Mouse (Mus musculus) hindbrain, postnatal 0 days (tissue): ENCODE results near the gene Col4a1. TPM values are rescaled to one million over a fixed set of nuclear protein-coding genes. Genes with fewer than 3 reads are reported as not detected.

Experiments
- ATAC-seq: fragments of 200-750 bp; cut with Nextera tagmentation; 2 replicates; pipeline ENCODE4 v1.8.0; 2017; ENCODE audit warnings: mild to moderate bottlenecking, moderate TSS enrichment, moderate library complexity
- DNase-seq: peaks from one replicate; pipeline ENCODE4 v3.0.0-alpha.2; 2015; ENCODE audit warnings: low spot score
- H3K27ac ChIP-seq: fragments of 300-500 bp; sonication (generic); 2 replicates; pipeline ENCODE4 v1.5.1; 2014; ENCODE audit warnings: mild to moderate bottlenecking
- H3K27me3 ChIP-seq: fragments of 300-500 bp; sonication (generic); 2 replicates; pipeline ENCODE4 v1.6.1; 2014; ENCODE audit warnings: low read length, mixed read lengths; ENCODE audit not compliant: insufficient read depth
- H3K36me3 ChIP-seq: fragments of 300-500 bp; sonication (generic); 2 replicates; pipeline ENCODE4 v1.6.1; 2014; ENCODE audit warnings: low read length, mixed read lengths; ENCODE audit not compliant: insufficient read depth
- H3K4me1 ChIP-seq: fragments of 300-500 bp; sonication (generic); 2 replicates; pipeline ENCODE4 v1.6.1; 2014; ENCODE audit warnings: antibody characterized with exemption, low read length, mixed read lengths; ENCODE audit not compliant: insufficient read depth
- H3K4me2 ChIP-seq: fragments of 300-500 bp; sonication (generic); 2 replicates; pipeline ENCODE4 v1.6.1; 2014; ENCODE audit warnings: low read depth, mild to moderate bottlenecking, low read length, moderate library complexity, mixed read lengths
- H3K4me3 ChIP-seq: fragments of 300-500 bp; sonication (generic); 2 replicates; pipeline ENCODE4 v1.5.1; 2014; ENCODE audit warnings: low read length
- H3K9ac ChIP-seq: fragments of 300-500 bp; sonication (generic); replicated peaks from 2 replicates; pipeline ENCODE4 v1.6.1; 2014; ENCODE audit warnings: mild to moderate bottlenecking, low read length, moderate library complexity, mixed read lengths
- H3K9me3 ChIP-seq: fragments of 300-500 bp; sonication (generic); 2 replicates; pipeline ENCODE4 v1.6.1; 2016; ENCODE audit warnings: low read length, mixed read lengths
- CTCF ChIP-seq: IDR thresholded peaks from 2 replicates; pipeline ENCODE4 v1.5.1; 2016; ENCODE audit warnings: antibody characterized with exemption, control low read depth, low read depth
- WGBS: fragments of 180-500 bp; shearing (Covaris S2); extraction: QIAGEN DNeasy Blood & Tissue Kit; methylation state at CpG from one replicate; pipeline ENCODE4 v1.1.7; 2014; 5-methylcytosine and 5-hydroxymethylcytosine counted together
- polyA plus RNA-seq: library from polyadenylated mRNA; unstranded; fragments of >200 nt; fragmentation: Nextera tagmentation; extraction: Ambion mirVana; gene quantifications from 2 replicates; pipeline ENCODE4 v1.2.1, GENCODE M21; 2015
- total RNA-seq: library from RNA; depleted of rRNA; stranded (reverse); fragments of >200 nt; gene quantifications from 2 replicates; pipeline ENCODE4 v1.2.3, GENCODE M21; 2014

Gene Col4a1
- total and polyA plus RNA-seq, 2 experiments from 2014 or later = 46.4 to 203 TPM

DNA sequence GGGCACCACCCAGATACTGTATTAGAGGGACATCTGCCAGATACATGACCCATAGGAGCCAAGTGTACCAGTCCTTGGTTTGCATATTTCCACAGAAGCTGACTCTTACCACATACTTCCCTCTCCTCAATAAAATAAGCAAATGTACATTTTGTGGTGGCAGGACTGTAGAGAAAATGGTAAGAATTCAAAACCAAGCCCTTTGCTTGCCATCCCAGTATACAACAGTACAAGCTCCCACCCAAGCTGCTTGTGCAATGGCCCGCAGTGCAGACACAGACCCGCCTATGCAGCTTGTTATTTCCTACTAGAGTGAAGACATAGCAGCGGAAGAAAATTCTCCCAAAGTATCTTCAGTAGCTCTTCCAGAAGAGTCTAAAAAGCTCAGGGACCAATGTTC lies 143.8 kb downstream of the Col4a1 start:
- H3K9me3 ChIP-seq = no peaks in the 10 kb centered on the region
- no peak overlapping the region for H3K4me3 ChIP-seq
- H3K36me3 ChIP-seq = no peaks in the 10 kb centered on the region
- TF ChIP-seq CTCF = no peak
- H3K27ac ChIP-seq = no peak overlapping the region
- ATAC-seq = no peak
- H3K27me3 ChIP-seq = no peaks in the 10 kb centered on the region
- 0 out of 2 replicates have a peak, but pooled peaks cover 7% of the 10 kb centered on the region for H3K4me1 ChIP-seq
- no peak for DNase-seq
- no peak overlapping the region for H3K9ac ChIP-seq
- no peak overlapping the region for H3K4me2 ChIP-seq
- 96% methylated on average over 3 of the region's 3 CpGs for WGBS

GRCm38 (mm10) chr8:11167955-11168354 lies 144.7 kb downstream of the Col4a1 start:
- DNase-seq = no peak
- no peak for TF ChIP-seq CTCF

GRCm38 (mm10) chr8:11165592-11165991 lies 147.0 kb downstream of the Col4a1 start:
- H3K9ac ChIP-seq = no peak overlapping the region
- H3K36me3 ChIP-seq = no peaks in the 10 kb centered on the region
- H3K4me1 ChIP-seq = no peaks in the 10 kb centered on the region
- no peak for DNase-seq
- no peaks in the 10 kb centered on the region for H3K27me3 ChIP-seq
- H3K9me3 ChIP-seq = no peaks in the 10 kb centered on the region
- TF ChIP-seq CTCF = no peak
- H3K27ac ChIP-seq = no peak overlapping the region
- no peak for ATAC-seq
- WGBS = 44% methylated on average over 4 of the region's 4 CpGs
- H3K4me2 ChIP-seq = no peak overlapping the region
- H3K4me3 ChIP-seq = no peak overlapping the region

More at GRCm38 (mm10) chr8:11167955-11168354, 144.7 kb downstream of the Col4a1 start:
- Histone ChIP-seq H3K4me1 (0 out of 2 replicates have a peak, but pooled peaks cover under 1% of the 10 kb centered on the region), H3K4me2 (no peak overlapping the region), H3K9me3 (no peaks in the 10 kb centered on the region), H3K36me3 (no peaks in the 10 kb centered on the region), H3K9ac (no peak overlapping the region), H3K27me3 (no peaks in the 10 kb centered on the region), H3K4me3 (no peak overlapping the region), H3K27ac (no peak overlapping the region)
- 80% methylated on average over 9 of the region's 9 CpGs for WGBS
- no peak for ATAC-seq

- no peaks in the 10 kb centered on the region for H3K36me3 ChIP-seq
- no peak overlapping the region for H3K9ac ChIP-seq
- H3K27ac ChIP-seq = no peak overlapping the region
- ATAC-seq = no peak
- 84% methylated on average over 2 of the region's 2 CpGs for WGBS
- no peaks in the 10 kb centered on the region for H3K9me3 ChIP-seq
- no peaks in the 10 kb centered on the region for H3K27me3 ChIP-seq
- no peak for DNase-seq
- no peaks in the 10 kb centered on the region for H3K4me1 ChIP-seq
- no peak overlapping the region for H3K4me2 ChIP-seq
- no peak for TF ChIP-seq CTCF
- no peak overlapping the region for H3K4me3 ChIP-seq
Observed at GRCm38 (mm10) chr8:11156319-11156692, 156.3 kb downstream of the Col4a1 start.

DNA sequence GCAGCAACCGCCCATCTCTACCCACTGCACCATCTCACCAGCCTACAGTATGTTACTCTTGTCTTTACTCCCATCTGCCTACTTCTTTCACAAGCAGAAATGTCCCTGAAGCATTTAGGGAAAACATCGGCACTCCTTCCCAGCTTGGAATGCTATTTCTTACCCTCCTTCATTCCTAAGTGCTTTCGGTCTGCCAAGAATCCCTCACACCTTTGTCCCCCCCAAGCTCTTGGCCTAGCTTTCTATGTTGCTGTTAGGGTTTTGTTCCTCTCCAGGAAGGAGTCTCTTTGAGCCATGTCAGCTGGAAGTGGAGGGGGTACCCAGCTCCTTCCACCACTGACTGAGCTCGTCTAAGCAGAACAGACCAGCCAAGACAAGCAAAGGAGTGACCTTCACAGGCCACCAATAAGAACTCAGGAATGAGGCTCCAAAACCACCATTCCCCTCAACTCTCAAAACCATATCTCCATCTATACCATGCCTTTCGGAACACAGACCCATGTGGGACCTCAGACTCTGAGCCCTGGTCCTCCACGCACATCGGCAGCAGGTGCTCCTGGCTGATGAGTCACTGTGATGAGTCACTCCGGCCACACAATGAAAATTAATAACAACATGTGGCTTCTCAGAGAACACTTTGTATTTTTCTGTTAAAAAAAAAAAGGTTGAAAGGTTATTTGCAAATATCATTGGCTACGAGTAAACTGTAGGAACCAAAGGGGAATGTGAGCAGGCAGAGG lies 156.9 kb downstream of the Col4a1 start:
- no peak overlapping the region for H3K4me2 ChIP-seq
- DNase-seq (no peak), ATAC-seq (no peak)
- H3K27me3 ChIP-seq = no peaks in the 10 kb centered on the region
- H3K36me3 ChIP-seq = no peaks in the 10 kb centered on the region
- H3K4me1 ChIP-seq = no peaks in the 10 kb centered on the region
- no peak overlapping the region for H3K4me3 ChIP-seq
- no peak for TF ChIP-seq CTCF
- no peak overlapping the region for H3K27ac ChIP-seq
- no peak overlapping the region for H3K9ac ChIP-seq
- H3K9me3 ChIP-seq = no peaks in the 10 kb centered on the region
- WGBS = 89% methylated on average over 9 of the region's 9 CpGs

- Histone ChIP-seq H3K4me3 (no peak overlapping the region), H3K27ac (no peak overlapping the region), H3K9me3 (no peaks in the 10 kb centered on the region), H3K4me1 (no peaks in the 10 kb centered on the region), H3K27me3 (no peaks in the 10 kb centered on the region), H3K4me2 (no peak overlapping the region), H3K9ac (no peak overlapping the region), H3K36me3 (no peaks in the 10 kb centered on the region)
- DNase-seq = no peak
- ATAC-seq = no peak
- TF ChIP-seq CTCF = no peak
- 66% methylated on average over 3 of the region's 3 CpGs for WGBS
Observed at GRCm38 (mm10) chr8:11150268-11150667, 162.4 kb downstream of the Col4a1 start.

DNA sequence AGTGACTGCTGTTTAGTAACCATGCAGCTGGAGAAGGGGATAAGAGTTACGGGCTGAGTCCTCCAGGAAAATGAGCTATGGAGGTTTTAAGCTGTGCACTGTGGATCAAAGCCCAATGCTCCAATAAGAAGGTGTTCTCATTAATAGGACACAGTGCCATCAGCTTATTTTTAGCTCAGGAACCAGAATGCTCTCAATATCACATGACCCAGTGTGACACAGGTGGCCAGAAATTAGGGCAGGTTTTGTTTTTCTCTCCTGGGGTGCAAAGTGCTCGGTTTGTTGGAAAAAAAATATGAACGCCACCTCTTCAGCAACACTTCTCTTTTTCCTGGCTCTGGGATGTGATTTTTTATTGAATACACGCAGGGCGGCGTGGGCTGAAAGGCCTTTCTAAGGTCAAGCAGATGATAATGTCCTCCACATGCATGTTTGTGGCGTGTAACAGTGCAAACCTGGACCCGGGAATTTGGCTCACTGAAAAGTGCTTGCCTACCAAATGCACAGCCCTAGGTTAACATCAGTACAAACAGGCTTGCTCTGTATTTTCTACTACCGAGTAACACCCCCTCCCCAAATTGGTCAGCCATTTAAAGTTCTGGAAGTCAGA lies 163.3 kb downstream of the Col4a1 start:
- Histone ChIP-seq H3K27ac (no peak overlapping the region), H3K9ac (no peak overlapping the region), H3K4me1 (no peaks in the 10 kb centered on the region), H3K4me2 (no peak overlapping the region), H3K27me3 (no peaks in the 10 kb centered on the region), H3K36me3 (no peaks in the 10 kb centered on the region), H3K4me3 (no peak overlapping the region), H3K9me3 (no peaks in the 10 kb centered on the region)
- 88% methylated on average over 9 of the region's 9 CpGs for WGBS
- no peak for DNase-seq
- no peak for TF ChIP-seq CTCF
- ATAC-seq = no peak
